Mouse (Mus musculus) heart, postnatal 0 days (tissue): ENCODE data around the gene Vmn1r198.

Experiments used
- CTCF ChIP-seq: IDR thresholded peaks from 2 replicates; pipeline ENCODE4 v1.5.1; 2016; ENCODE audit warnings: antibody characterized with exemption, control low read depth, low read depth
- EP300 ChIP-seq: IDR thresholded peaks from 2 replicates; pipeline ENCODE4 v1.6.1; 2016; ENCODE audit warnings: antibody characterized with exemption, low read depth

DNA sequence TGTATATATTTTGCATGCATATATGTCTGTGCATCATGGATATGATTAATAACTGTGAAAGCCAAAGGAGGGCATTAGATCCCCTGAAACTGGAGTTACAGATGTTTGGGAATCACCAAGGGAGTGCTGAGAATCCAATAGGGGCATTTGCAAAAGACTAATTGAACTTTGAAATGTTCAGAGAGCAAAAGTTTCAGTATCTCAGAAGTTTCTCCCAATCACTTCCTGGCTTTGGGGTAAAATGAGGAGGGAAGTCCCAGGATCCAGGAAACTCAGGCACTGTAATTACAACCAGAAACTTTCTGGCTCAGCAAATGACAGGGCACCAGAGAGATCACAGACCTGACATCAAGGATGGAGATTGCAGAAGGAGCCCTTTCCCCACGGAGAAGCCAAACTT is at the start of gene Vmn1r198:
- TF ChIP-seq CTCF (no peak), EP300 (no peak)
